Mouse (Mus musculus) adrenal gland (tissue): ENCODE measurements around the gene Ppfia4.

ENCODE experiments used
- intact Hi-C: fragments of 180-260 bp; cut with DNase I; formaldehyde crosslinking; loops from one replicate; pipeline ENCODE4 v1.15.1; 2025

Gene Ppfia4

GRCm38 (mm10) chr1:134304940-134305339 is 27.8 kb downstream of the Ppfia4 start:
- intact Hi-C loops: no loop called here

GRCm38 (mm10) chr1:134302568-134303238 is 30.0 kb downstream of the Ppfia4 start:
- intact Hi-C loops: no loop called here

GRCm38 (mm10) chr1:134298636-134299411 is 33.9 kb downstream of the Ppfia4 start:
- intact Hi-C loops: no loop called here

- intact Hi-C loops: no loop called here
These were observed 35.5 kb downstream of the Ppfia4 start for GRCm38 (mm10) chr1:134297265-134297664.

- intact Hi-C loops: no loop called here
These were observed 38.8 kb downstream of the Ppfia4 start for GRCm38 (mm10) chr1:134293738-134294604.

- intact Hi-C loops: no loop called here
These were observed 39.5 kb downstream of the Ppfia4 start for GRCm38 (mm10) chr1:134293276-134293675.

GRCm38 (mm10) chr1:134292601-134293000 is 40.1 kb downstream of the Ppfia4 start:
- intact Hi-C loops: no loop called here

- intact Hi-C loops: no loop called here
These were observed 40.7 kb downstream of the Ppfia4 start for GRCm38 (mm10) chr1:134292073-134292472.

GRCm38 (mm10) chr1:134291555-134291954 is 41.2 kb downstream of the Ppfia4 start:
- intact Hi-C loops: no loop called here

- intact Hi-C loops: no loop called here
These were observed 41.8 kb downstream of the Ppfia4 start for GRCm38 (mm10) chr1:134290909-134291308.

- intact Hi-C loops: no loop called here
These were observed 42.4 kb downstream of the Ppfia4 start for GRCm38 (mm10) chr1:134290300-134290699.

- intact Hi-C loops: no loop called here
These were observed 43.1 kb downstream of the Ppfia4 start, which contains the start of gene Myog for GRCm38 (mm10) chr1:134289598-134290099. Myog (plus strand) TSS chr1:134289989.

- intact Hi-C loops: no loop called here
These were observed 44.5 kb downstream of the Ppfia4 start for GRCm38 (mm10) chr1:134288239-134288638.

- intact Hi-C loops: no loop called here
These were observed 47.1 kb downstream of the Ppfia4 start for GRCm38 (mm10) chr1:134285458-134286120.

- intact Hi-C loops: no loop called here
These were observed 49.6 kb downstream of the Ppfia4 start for GRCm38 (mm10) chr1:134283108-134283507.

- intact Hi-C loops: no loop called here
These were observed 50.4 kb downstream of the Ppfia4 start for GRCm38 (mm10) chr1:134282342-134282741.

GRCm38 (mm10) chr1:134281563-134281962 is 51.2 kb downstream of the Ppfia4 start:
- intact Hi-C loops: no loop called here

- intact Hi-C loops: no loop called here
These were observed 52.6 kb downstream of the Ppfia4 start for GRCm38 (mm10) chr1:134280174-134280573.

- intact Hi-C loops: no loop called here
These were observed 55.9 kb downstream of the Ppfia4 start for GRCm38 (mm10) chr1:134276823-134277222.

GRCm38 (mm10) chr1:134275616-134276464 is 56.9 kb downstream of the Ppfia4 start:
- intact Hi-C loops: no loop called here
